Mouse (Mus musculus) stomach, postnatal 0 days (tissue): ENCODE data around the gene Idua. TPM values are rescaled to one million over a fixed set of nuclear protein-coding genes. Genes with fewer than 3 reads are reported as not detected.

ENCODE experiments used
- ATAC-seq: fragments of 200-750 bp; cut with Nextera tagmentation; 2 replicates; pipeline ENCODE4 v1.8.0; 2017; ENCODE audit not compliant: low FRiP score, low TSS enrichment
- DNase-seq: peaks from one replicate; pipeline ENCODE4 v3.0.0-alpha.2; 2016; ENCODE audit warnings: low spot score
- H3K27ac ChIP-seq: fragments of 300-500 bp; sonication (generic); replicated peaks from 2 replicates; pipeline ENCODE4 v1.5.1; 2014; ENCODE audit warnings: mild to moderate bottlenecking, control low read depth
- H3K27me3 ChIP-seq: fragments of 300-500 bp; sonication (generic); 2 replicates; pipeline ENCODE4 v1.6.1; 2014; ENCODE audit warnings: low read length; ENCODE audit not compliant: control insufficient read depth, insufficient read depth
- H3K36me3 ChIP-seq: fragments of 300-500 bp; sonication (generic); 2 replicates; pipeline ENCODE4 v1.6.1; 2014; ENCODE audit warnings: low read length, mixed read lengths; ENCODE audit not compliant: control insufficient read depth, insufficient read depth
- H3K4me1 ChIP-seq: fragments of 300-500 bp; sonication (generic); replicated peaks from 2 replicates; pipeline ENCODE4 v1.6.1; 2014; ENCODE audit warnings: antibody characterized with exemption; ENCODE audit not compliant: control insufficient read depth, insufficient read depth
- H3K4me2 ChIP-seq: fragments of 300-500 bp; sonication (generic); replicated peaks from 2 replicates; pipeline ENCODE4 v1.6.1; 2014; ENCODE audit warnings: low read depth, mild to moderate bottlenecking, control low read depth, moderate library complexity
- H3K4me3 ChIP-seq: fragments of 300-500 bp; sonication (generic); 2 replicates; pipeline ENCODE4 v1.5.1; 2014; ENCODE audit warnings: low read depth, low read length, control low read depth
- H3K9ac ChIP-seq: fragments of 300-500 bp; sonication (generic); 2 replicates; pipeline ENCODE4 v1.6.1; 2014; ENCODE audit warnings: mild to moderate bottlenecking, low read length, control low read depth, mixed read lengths
- H3K9me3 ChIP-seq: fragments of 300-500 bp; sonication (generic); 2 replicates; pipeline ENCODE4 v1.6.1; 2016; ENCODE audit warnings: low read length; ENCODE audit not compliant: control insufficient read depth
- CTCF ChIP-seq: IDR thresholded peaks from 2 replicates; pipeline ENCODE4 v1.5.1; 2016; ENCODE audit warnings: antibody characterized with exemption, low read depth, mild to moderate bottlenecking, moderate library complexity
- EP300 ChIP-seq: optimal IDR thresholded peaks from 2 replicates; pipeline ENCODE3; 2016; ENCODE audit warnings: antibody characterized with exemption
- WGBS: fragments of 180-500 bp; shearing (Covaris S2); extraction: QIAGEN DNeasy Blood & Tissue Kit; methylation state at CpG from one replicate; pipeline ENCODE4 v1.1.7; 2014; 5-methylcytosine and 5-hydroxymethylcytosine counted together
- polyA plus RNA-seq: library from polyadenylated mRNA; unstranded; fragments of >200 nt; fragmentation: Nextera tagmentation; extraction: Ambion mirVana; gene quantifications from 2 replicates; pipeline ENCODE4 v1.2.1, GENCODE M21; 2015

Idua gene
- polyA plus RNA-seq, 1 experiment from 2014 or later = 5.3 TPM

DNA sequence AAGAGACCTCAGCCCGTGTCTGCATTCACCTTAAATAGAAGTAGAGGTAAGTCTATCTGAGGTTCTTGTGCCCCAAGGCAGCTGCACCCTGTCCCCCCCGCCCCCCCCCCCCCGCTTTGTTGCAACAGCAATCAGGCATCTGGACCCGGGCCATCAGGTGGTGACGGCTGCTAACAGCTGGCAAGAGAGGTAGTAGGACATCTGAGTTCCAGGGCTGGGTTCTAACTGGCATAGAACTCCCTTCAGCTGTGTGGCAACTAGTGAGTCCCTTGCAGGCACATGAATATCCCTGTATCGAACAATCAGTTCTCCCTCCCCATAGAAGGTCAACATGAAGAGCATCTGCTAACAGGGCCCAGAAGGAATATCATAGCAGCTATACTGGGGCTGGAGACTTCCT is 51.8 kb downstream of the Idua start:
- no peak overlapping the region for H3K4me2 ChIP-seq
- TF ChIP-seq EP300 (no peak), CTCF (no peak)
- no peak for ATAC-seq
- no peaks in the 10 kb centered on the region for H3K9me3 ChIP-seq
- H3K27me3 ChIP-seq = no peaks in the 10 kb centered on the region
- H3K4me1 ChIP-seq = no peaks in the 10 kb centered on the region
- no peaks in the 10 kb centered on the region for H3K36me3 ChIP-seq
- no peak overlapping the region for H3K9ac ChIP-seq
- 84% methylated on average over 6 of the region's 6 CpGs for WGBS
- no peak for DNase-seq
- H3K27ac ChIP-seq = no peak overlapping the region
- no peak overlapping the region for H3K4me3 ChIP-seq

DNA sequence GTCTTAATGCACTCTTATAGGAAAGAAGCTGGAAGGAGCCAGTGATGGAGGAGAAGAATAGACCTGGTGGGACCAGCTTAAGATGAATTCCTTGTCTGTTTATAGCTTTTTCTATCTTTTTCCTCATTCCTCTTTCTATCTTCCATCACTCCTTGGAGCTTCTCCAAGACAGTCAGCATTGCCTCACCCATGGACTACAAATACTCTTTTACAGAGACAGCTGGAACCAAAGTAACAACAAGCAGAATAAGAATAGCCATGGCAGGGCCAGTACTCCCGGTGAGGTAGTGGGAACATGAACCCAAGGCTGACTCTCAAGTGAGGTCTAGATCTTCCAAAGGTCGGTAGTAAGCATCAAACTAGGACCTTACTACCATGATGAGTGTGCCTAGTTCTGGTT is 53.0 kb downstream of the Idua start:
- Histone ChIP-seq H3K27me3 (no peaks in the 10 kb centered on the region), H3K4me1 (no peaks in the 10 kb centered on the region), H3K4me3 (no peak overlapping the region), H3K9ac (no peak overlapping the region), H3K36me3 (no peaks in the 10 kb centered on the region), H3K27ac (no peak overlapping the region), H3K9me3 (no peaks in the 10 kb centered on the region), H3K4me2 (no peak overlapping the region)
- no peak for TF ChIP-seq CTCF
- no peak for TF ChIP-seq EP300
- ATAC-seq = no peak
- 93% methylated on average over 2 of the region's 2 CpGs for WGBS
- DNase-seq = no peak

DNA sequence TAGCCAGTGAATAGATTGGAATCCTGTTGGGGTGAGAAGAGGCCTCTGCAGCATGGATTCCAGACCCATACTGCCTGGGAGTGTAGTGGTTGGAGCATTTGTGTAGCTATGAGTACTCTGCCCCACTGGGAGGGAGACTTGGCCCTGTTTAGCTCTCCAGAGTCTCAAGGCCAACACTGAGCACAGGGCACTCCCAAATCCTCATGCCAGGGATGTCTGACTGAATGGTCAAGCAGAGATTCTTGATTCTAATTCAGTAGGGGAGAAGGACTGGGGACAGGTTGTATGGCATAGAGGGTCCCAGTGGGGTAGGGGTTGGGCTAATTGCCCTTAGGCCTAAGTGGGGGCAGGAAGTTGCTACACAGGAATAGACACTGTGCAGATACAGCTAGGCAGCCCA is 53.6 kb downstream of the Idua start:
- H3K4me3 ChIP-seq = no peak overlapping the region
- H3K9me3 ChIP-seq = no peaks in the 10 kb centered on the region
- TF ChIP-seq EP300 (no peak), CTCF (no peak)
- no peaks in the 10 kb centered on the region for H3K27me3 ChIP-seq
- DNase-seq (no peak), ATAC-seq (no peak)
- no peaks in the 10 kb centered on the region for H3K36me3 ChIP-seq
- H3K27ac ChIP-seq = 0 out of 2 replicates have a peak overlapping the region, but pooled peaks have one; percentile 31
- no peak overlapping the region for H3K4me2 ChIP-seq
- H3K4me1 ChIP-seq = no peaks in the 10 kb centered on the region
- no peak overlapping the region for H3K9ac ChIP-seq

DNA sequence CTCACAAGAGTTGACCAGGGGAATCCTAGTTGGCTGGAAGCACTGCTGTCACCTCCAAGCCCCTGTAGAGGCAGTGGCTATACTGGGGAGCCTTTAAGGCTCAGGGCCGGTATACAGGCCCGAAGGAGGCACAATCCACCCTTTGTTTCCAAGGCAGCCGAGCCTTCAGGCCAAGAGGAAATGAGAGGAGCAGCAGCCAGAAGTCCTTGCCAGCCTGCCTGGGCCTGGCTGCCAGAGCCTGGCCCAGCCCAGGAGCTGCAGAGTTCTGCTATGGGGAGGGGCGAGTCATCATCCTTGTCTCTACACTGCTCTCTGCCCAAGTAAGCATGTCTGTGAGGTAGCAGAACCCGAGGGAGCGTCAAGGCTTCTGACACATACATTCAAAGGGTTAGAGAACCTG is 54.0 kb downstream of the Idua start:
- 0 out of 2 replicates have a peak overlapping the region, but pooled peaks have one; percentile 23 for H3K9ac ChIP-seq
- 0 out of 2 replicates have a peak overlapping the region, but pooled peaks have one; percentile 31 for H3K27ac ChIP-seq
- no peaks in the 10 kb centered on the region for H3K36me3 ChIP-seq
- TF ChIP-seq EP300 = no peak
- TF ChIP-seq CTCF = no peak
- H3K27me3 ChIP-seq = no peaks in the 10 kb centered on the region
- DNase-seq = peak; percentile 52
- H3K9me3 ChIP-seq = no peaks in the 10 kb centered on the region
- WGBS = 44% methylated on average over 6 of the region's 6 CpGs
- H3K4me1 ChIP-seq = no peaks in the 10 kb centered on the region
- no peak overlapping the region for H3K4me3 ChIP-seq
- peak; percentile 66 for ATAC-seq
- no peak overlapping the region for H3K4me2 ChIP-seq

DNA sequence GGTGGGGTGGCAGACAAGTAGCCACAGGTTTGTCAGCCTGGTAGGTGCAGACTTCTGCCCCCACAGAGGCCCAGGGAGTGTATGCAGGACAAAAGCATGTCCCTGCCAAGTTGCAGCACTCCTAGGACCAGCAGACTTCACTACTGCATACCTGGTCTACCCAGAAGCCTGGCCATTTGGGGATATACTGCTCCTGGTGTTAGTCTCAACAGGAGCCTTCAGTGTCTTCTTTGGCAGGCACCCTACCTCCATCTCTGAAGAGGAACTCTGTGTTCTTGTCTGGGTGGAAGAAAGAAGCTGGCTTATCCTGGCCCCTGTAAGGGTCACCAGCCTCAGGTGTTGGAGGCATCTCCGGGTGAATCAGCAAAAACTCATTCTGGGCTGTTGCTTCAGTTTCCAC is 55.8 kb downstream of the Idua start:
- no peak overlapping the region for H3K9ac ChIP-seq
- H3K27me3 ChIP-seq = no peaks in the 10 kb centered on the region
- H3K27ac ChIP-seq = no peak overlapping the region
- no peak overlapping the region for H3K4me3 ChIP-seq
- no peaks in the 10 kb centered on the region for H3K9me3 ChIP-seq
- WGBS = 57% methylated on average over 1 of the region's 1 CpGs
- no peaks in the 10 kb centered on the region for H3K36me3 ChIP-seq
- no peaks in the 10 kb centered on the region for H3K4me1 ChIP-seq
- no peak overlapping the region for H3K4me2 ChIP-seq
- DNase-seq = peak; percentile 12
- TF ChIP-seq CTCF = no peak
- no peak for TF ChIP-seq EP300
- no peak for ATAC-seq

DNA sequence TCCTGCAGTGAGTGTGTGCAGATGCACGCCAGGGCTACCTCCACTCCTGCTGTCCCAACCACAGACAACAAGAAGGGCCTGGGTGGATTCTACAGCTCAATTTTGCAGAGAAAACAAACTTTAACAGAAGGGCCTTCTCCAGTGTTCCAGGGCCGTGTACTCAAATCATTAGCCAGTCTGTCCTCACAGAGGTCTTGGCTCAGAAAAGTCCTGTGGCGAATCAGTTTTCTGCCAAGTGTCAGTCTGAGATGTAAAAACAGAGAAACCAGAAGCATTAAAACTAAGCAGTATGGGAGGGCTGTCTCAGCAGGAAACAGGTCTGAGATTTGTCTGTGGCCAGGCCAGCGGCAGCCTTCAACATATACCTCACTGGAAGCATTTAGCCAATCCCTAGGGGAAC is 57.9 kb downstream of the Idua start:
- WGBS = 54% methylated on average over 4 of the region's 4 CpGs
- no peak for TF ChIP-seq CTCF
- no peak for TF ChIP-seq EP300

More for the DNA sequence above, 57.9 kb downstream of the Idua start:
- ATAC-seq = no peak
- H3K4me3 ChIP-seq = no peak overlapping the region
- no peak overlapping the region for H3K4me2 ChIP-seq
- DNase-seq = no peak
- H3K27me3 ChIP-seq = no peaks in the 10 kb centered on the region
- no peaks in the 10 kb centered on the region for H3K36me3 ChIP-seq
- no peak overlapping the region for H3K9ac ChIP-seq
- H3K4me1 ChIP-seq = no peaks in the 10 kb centered on the region
- no peaks in the 10 kb centered on the region for H3K9me3 ChIP-seq
- H3K27ac ChIP-seq = no peak overlapping the region
